Mouse (Mus musculus): ENCODE measurements around the gene Rufy3. TPM values are rescaled to one million over a fixed set of nuclear protein-coding genes. Genes with fewer than 3 reads are reported as not detected.

Gene Rufy3
- polyA plus RNA-seq, 1 experiment from 2014 or later = 17.4 TPM

- no peaks in the 10 kb centered on the region for H3K27me3 ChIP-seq
- DNase-seq (ENCODE audit: low read depth, low spot score) = peak; percentile 100
- ChIA-PET CTCF (interaction anchor here (1.0 to 2.2 kb wide), 3 partner anchors 10 to 35 kb away, joined by 3 to 11 read pairs (median 8); partner anchors contain the start of gene Rufy3), POLR2A (interaction anchor here (0.6 to 2.9 kb wide), 4 partner anchors 9 to 101 kb away, joined by 4 to 23 read pairs (median 8); partner anchors contain the start of gene Rufy3)
- TF ChIP-seq CTCF (IDR thresholded peaks at IDR 0.05) = peak; percentile 99
- peak; percentile 98 for ATAC-seq
- in situ Hi-C loops (cut with MboI; ENCODE audit: low pct_unique_long_range_greater_than_20kb) = loop anchor here (25.0 kb wide), 2 partner anchors 933 to 1742 kb away; partner anchors contain the start of gene Ythdc1
Measured at GRCm38 (mm10) chr5:88554086-88554886, 10.6 kb upstream of the Rufy3 start, which contains the start of gene Utp3. Gene Utp3 (plus strand): TSS chr5:88554462.

- no peaks in the 10 kb centered on the region for H3K27me3 ChIP-seq
- no peak for ATAC-seq
- ChIA-PET POLR2A (no interaction called here), CTCF (no interaction called here)
- no peak for TF ChIP-seq CTCF (IDR thresholded peaks at IDR 0.05)
- DNase-seq (ENCODE audit: low read depth, low spot score) = no peak
- in situ Hi-C loops (cut with MboI; ENCODE audit: low pct_unique_long_range_greater_than_20kb) = loop anchor here (25.0 kb wide), 2 partner anchors 928 to 1747 kb away; partner anchors contain the start of gene Ythdc1
Measured at GRCm38 (mm10) chr5:88558991-88559390, 5.8 kb upstream of the Rufy3 start.

- ATAC-seq = no peak
- DNase-seq (ENCODE audit: low read depth, low spot score) = no peak
- ChIA-PET POLR2A (no interaction called here), CTCF (interaction anchor here (0.9 kb wide), 1 partner anchor 128 kb away, joined by 3 read pairs; no protein-coding TSS in a partner anchor)
- in situ Hi-C loops (cut with MboI; ENCODE audit: low pct_unique_long_range_greater_than_20kb) = loop anchor here (10.0 to 25.0 kb wide), 3 partner anchors 204 to 1749 kb away; partner anchors contain the start of genes Dck and Ythdc1
- TF ChIP-seq CTCF (IDR thresholded peaks at IDR 0.05) = no peak
- H3K27me3 ChIP-seq = no peaks in the 10 kb centered on the region
Measured at GRCm38 (mm10) chr5:88561080-88561814, 3.6 kb upstream of the Rufy3 start.

- in situ Hi-C loops (cut with MboI; ENCODE audit: low pct_unique_long_range_greater_than_20kb) = loop anchor here (10.0 to 25.0 kb wide), 3 partner anchors 202 to 1751 kb away; partner anchors contain the start of genes Dck and Ythdc1
- TF ChIP-seq CTCF (IDR thresholded peaks at IDR 0.05) = peak; percentile 29
- ATAC-seq (no peak), DNase-seq (ENCODE audit: low read depth, low spot score) (no peak)
- ChIA-PET CTCF (interaction anchor here (1.1 to 2.2 kb wide), 2 partner anchors 9 to 83 kb away, joined by 4 to 8 read pairs; partner anchors contain the start of gene Utp3), POLR2A (interaction anchor here (4.3 kb wide), 1 partner anchor 8 kb away, joined by 23 read pairs; the partner anchor contains the start of gene Utp3)
- H3K27me3 ChIP-seq = no peaks in the 10 kb centered on the region
Measured at GRCm38 (mm10) chr5:88562863-88563780, 1.7 kb upstream of the Rufy3 start.

DNA sequence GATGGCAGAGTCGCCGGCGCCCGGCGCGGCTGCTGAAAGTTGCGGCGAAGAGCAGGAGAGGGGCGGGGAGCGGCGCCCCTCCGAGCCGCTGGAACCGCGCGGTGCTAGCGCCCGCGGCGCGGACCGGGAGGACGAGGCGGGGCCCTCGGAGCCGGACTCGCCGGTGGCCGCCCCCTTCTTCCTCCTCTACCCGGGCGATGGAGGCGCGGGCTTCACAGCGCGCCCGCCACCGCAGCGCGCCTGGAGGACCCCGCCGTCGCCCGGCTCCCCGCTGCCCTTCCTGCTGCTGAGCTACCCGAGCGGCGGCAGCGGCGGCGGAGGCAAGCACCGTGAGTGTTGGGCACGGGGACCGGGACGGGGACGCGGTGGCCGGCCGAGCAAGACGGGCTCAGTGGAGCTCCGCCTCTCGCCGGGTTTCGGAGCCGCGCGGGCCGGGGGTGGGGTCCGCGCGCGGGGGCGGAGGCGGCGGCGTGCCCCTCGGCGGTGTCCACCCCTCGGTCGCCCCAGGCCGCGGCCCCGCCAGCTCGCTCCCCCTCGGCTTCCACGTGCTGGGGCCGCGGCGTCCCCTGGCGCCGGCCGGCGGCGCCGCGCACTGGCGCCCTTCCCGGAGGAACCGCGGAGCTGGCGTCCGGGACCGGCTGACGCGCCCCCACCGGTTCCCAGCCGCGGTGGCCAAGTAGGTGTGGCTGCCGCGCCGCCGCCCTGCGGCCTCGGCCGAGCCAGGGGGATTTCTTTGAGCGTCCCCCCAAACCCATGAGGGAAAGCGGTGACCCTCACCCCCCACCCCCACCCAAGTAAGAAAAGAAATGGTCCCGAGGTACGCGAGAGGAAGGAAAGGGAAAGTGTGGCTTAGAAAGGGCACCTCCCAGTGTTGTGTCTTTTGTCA, 551 bp downstream of the Rufy3 start:
- no peaks in the 10 kb centered on the region for H3K27me3 ChIP-seq
- peak; percentile 64 for ATAC-seq
- TF ChIP-seq CTCF (IDR thresholded peaks at IDR 0.05) = peak; percentile 45
- POLR2A ChIA-PET = interaction anchor here (0.5 to 4.3 kb wide), 4 partner anchors 11 to 110 kb away, joined by 4 to 23 read pairs (median 4); partner anchors contain the start of gene Utp3
- CTCF ChIA-PET = interaction anchor here (0.6 to 2.2 kb wide), 8 partner anchors 11 to 107 kb away, joined by 3 to 8 read pairs (median 4); partner anchors contain the start of gene Utp3
- in situ Hi-C loops (cut with MboI; ENCODE audit: low pct_unique_long_range_greater_than_20kb) = loop anchor here (5.0 to 25.0 kb wide), 4 partner anchors 67 to 1753 kb away; partner anchors contain the start of genes Dck and Ythdc1
- no peak for DNase-seq (ENCODE audit: low read depth, low spot score)

GRCm38 (mm10) chr5:88566034-88566841, 1.4 kb downstream of the Rufy3 start:
- POLR2A ChIA-PET = interaction anchor here (1.5 to 4.3 kb wide), 2 partner anchors 11 to 109 kb away, joined by 4 to 23 read pairs; partner anchors contain the start of gene Utp3
- DNase-seq (ENCODE audit: low read depth, low spot score) (no peak), ATAC-seq (no peak)
- TF ChIP-seq CTCF (IDR thresholded peaks at IDR 0.05) = no peak
- in situ Hi-C loops (cut with MboI; ENCODE audit: low pct_unique_long_range_greater_than_20kb) = loop anchor here (5.0 to 25.0 kb wide), 4 partner anchors 66 to 1754 kb away; partner anchors contain the start of genes Dck and Ythdc1
- CTCF ChIA-PET = interaction anchor here (0.9 to 1.3 kb wide), 6 partner anchors 10 to 93 kb away, joined by 3 to 5 read pairs (median 4); no protein-coding TSS in a partner anchor
- no peaks in the 10 kb centered on the region for H3K27me3 ChIP-seq

GRCm38 (mm10) chr5:88569541-88569940, 4.7 kb downstream of the Rufy3 start:
- ChIA-PET CTCF (interaction anchor here (1.2 to 1.5 kb wide), 3 partner anchors 14 to 110 kb away, joined by 3 to 6 read pairs (median 5); no protein-coding TSS in a partner anchor), POLR2A (no interaction called here)
- ATAC-seq (no peak), DNase-seq (ENCODE audit: low read depth, low spot score) (no peak)
- in situ Hi-C loops (cut with MboI; ENCODE audit: low pct_unique_long_range_greater_than_20kb) = loop anchor here (5.0 to 25.0 kb wide), 4 partner anchors 63 to 1757 kb away; partner anchors contain the start of genes Dck and Ythdc1
- TF ChIP-seq CTCF (IDR thresholded peaks at IDR 0.05) = no peak
- H3K27me3 ChIP-seq = no peaks in the 10 kb centered on the region

Measured in Patski (cell line).